Mouse (Mus musculus): Measurements from ENCODE around the gene Olfr1291-ps1. TPM values are rescaled to one million over a fixed set of nuclear protein-coding genes. Genes with fewer than 3 reads are reported as not detected.

Gene Olfr1291-ps1
- polyA plus RNA-seq (2015; fragmentation: Nextera tagmentation; extraction: Ambion mirVana): not detected in 2 replicates

GRCm38 (mm10) chr2:111496880-111497279 lies at the start of gene Olfr1291-ps1:
Olfr1291-ps1 (plus strand) TSS chr2:111497180.
- no peak for DNase-seq (ENCODE audit: low spot score)

GRCm38 (mm10) chr2:111448842-111449241 lies 48.1 kb upstream of the Olfr1291-ps1 start, which contains the start of gene Olfr1287:
Olfr1287 (plus strand) TSS chr2:111449142.
- no peak for DNase-seq (ENCODE audit: low spot score)

GRCm38 (mm10) chr2:111473801-111474200 lies 23.2 kb upstream of the Olfr1291-ps1 start, which contains the start of gene Olfr1288:
Olfr1288 (plus strand) TSS chr2:111474101.
- no peak for DNase-seq (ENCODE audit: low spot score)

- no peak for DNase-seq (ENCODE audit: low spot score)
Measured at GRCm38 (mm10) chr2:111480519-111480918, 16.5 kb upstream of the Olfr1291-ps1 start, which contains the start of gene Olfr1289. Olfr1289 (plus strand) TSS chr2:111480819.

GRCm38 (mm10) chr2:111493729-111494128 lies 3.3 kb upstream of the Olfr1291-ps1 start, which contains the start of gene Olfr1290:
Olfr1290 (minus strand) TSS chr2:111493829.
- DNase-seq (ENCODE audit: low spot score): no peak

DNA sequence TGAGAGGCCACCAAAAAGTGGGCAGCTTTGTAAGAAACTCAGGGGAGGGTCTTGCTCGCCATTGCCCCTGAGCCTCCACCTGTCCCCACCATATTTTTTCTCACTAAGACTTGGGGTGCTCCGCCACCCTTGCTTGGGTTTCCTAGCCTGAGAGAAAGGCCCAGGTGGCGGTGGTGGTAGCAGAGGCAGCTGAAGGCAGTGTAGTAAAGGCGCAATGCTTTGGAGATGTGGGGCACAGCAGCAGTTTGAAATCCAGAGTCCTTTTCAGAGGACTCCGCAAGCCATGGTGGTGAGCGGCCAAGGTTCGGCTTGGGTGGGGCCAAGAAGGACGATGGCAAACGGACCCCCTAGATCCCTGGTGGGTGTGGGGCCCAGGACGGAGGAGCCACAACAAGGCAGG lies 20.5 kb downstream of the Olfr1291-ps1 start:
- no peak for DNase-seq (ENCODE audit: low spot score)

DNA sequence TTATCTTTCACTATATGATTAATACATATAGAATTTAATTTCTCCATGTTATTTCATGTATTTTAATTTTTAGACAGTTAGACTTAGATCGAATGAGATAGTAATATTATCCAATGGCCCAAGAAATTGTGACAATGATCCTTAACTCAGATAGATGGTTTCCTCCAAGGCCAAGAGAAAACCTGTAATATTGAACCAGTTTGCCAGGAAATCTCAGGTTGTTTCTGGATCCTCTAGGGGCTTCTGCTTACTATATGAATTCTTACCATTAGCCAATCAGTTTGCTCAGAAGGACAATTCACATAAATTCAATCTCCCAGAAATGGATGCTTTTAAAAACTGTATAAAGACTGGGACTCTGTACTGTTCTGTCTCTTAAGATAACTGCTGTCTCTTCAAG lies 27.9 kb downstream of the Olfr1291-ps1 start, which contains the start of gene Olfr1293-ps:
Gene Olfr1293-ps, plus strand, starts transcription at position 301 of the 400 bp plus-strand sequence.
- no peak for DNase-seq (ENCODE audit: low spot score)

- no peak for DNase-seq (ENCODE audit: low spot score)
Measured at GRCm38 (mm10) chr2:111540191-111540590, 43.2 kb downstream of the Olfr1291-ps1 start, which contains the start of gene Olfr1294. Olfr1294 (minus strand) TSS chr2:111540291.

Other genes with a start within 250 kb of the Olfr1291-ps1 start
- not detected in 2 replicates for gene Olfr1276, start 242.7 kb upstream of the Olfr1291-ps1 start, polyA plus RNA-seq (2015; fragmentation: Nextera tagmentation; extraction: Ambion mirVana)
- not detected in 2 replicates for gene Olfr1277, start 223.1 kb upstream of the Olfr1291-ps1 start, polyA plus RNA-seq (2015; fragmentation: Nextera tagmentation; extraction: Ambion mirVana)
- not detected in 2 replicates for gene Olfr1278, start 207.0 kb upstream of the Olfr1291-ps1 start, polyA plus RNA-seq (2015; fragmentation: Nextera tagmentation; extraction: Ambion mirVana)
- not detected in 2 replicates for gene Olfr1279, start 196.5 kb upstream of the Olfr1291-ps1 start, polyA plus RNA-seq (2015; fragmentation: Nextera tagmentation; extraction: Ambion mirVana)
- not detected in 2 replicates for gene Olfr1280, start 183.2 kb upstream of the Olfr1291-ps1 start, polyA plus RNA-seq (2015; fragmentation: Nextera tagmentation; extraction: Ambion mirVana)
- not detected in 2 replicates for gene Olfr1281, start 170.7 kb upstream of the Olfr1291-ps1 start, polyA plus RNA-seq (2015; fragmentation: Nextera tagmentation; extraction: Ambion mirVana)
- not detected in 2 replicates for gene Olfr1282, start 161.1 kb upstream of the Olfr1291-ps1 start, polyA plus RNA-seq (2015; fragmentation: Nextera tagmentation; extraction: Ambion mirVana)
- gene Olfr1283, start 130.4 kb upstream of the Olfr1291-ps1 start, polyA plus RNA-seq (2015; fragmentation: Nextera tagmentation; extraction: Ambion mirVana): not detected in 2 replicates
- gene Olfr1284, start 121.7 kb upstream of the Olfr1291-ps1 start, polyA plus RNA-seq (2015; fragmentation: Nextera tagmentation; extraction: Ambion mirVana): not detected in 2 replicates
- gene Olfr1286, start 74.1 kb upstream of the Olfr1291-ps1 start, polyA plus RNA-seq (2015; fragmentation: Nextera tagmentation; extraction: Ambion mirVana): not detected in 2 replicates
- gene Olfr1287, start 48.0 kb upstream of the Olfr1291-ps1 start, polyA plus RNA-seq (2015; fragmentation: Nextera tagmentation; extraction: Ambion mirVana): not detected in 2 replicates
- gene Olfr1288, start 23.1 kb upstream of the Olfr1291-ps1 start, polyA plus RNA-seq (2015; fragmentation: Nextera tagmentation; extraction: Ambion mirVana): not detected in 2 replicates
- not detected in 2 replicates for gene Olfr1289, start 16.4 kb upstream of the Olfr1291-ps1 start, polyA plus RNA-seq (2015; fragmentation: Nextera tagmentation; extraction: Ambion mirVana)
- gene Olfr1290, start 3.4 kb upstream of the Olfr1291-ps1 start, polyA plus RNA-seq (2015; fragmentation: Nextera tagmentation; extraction: Ambion mirVana): not detected in 2 replicates
- not detected in 2 replicates for gene Olfr1293-ps, start 28.0 kb downstream of the Olfr1291-ps1 start, polyA plus RNA-seq (2015; fragmentation: Nextera tagmentation; extraction: Ambion mirVana)
- gene Olfr1294, start 43.1 kb downstream of the Olfr1291-ps1 start, polyA plus RNA-seq (2015; fragmentation: Nextera tagmentation; extraction: Ambion mirVana): not detected in 2 replicates
- not detected in 2 replicates for gene Olfr1295, start 72.5 kb downstream of the Olfr1291-ps1 start, polyA plus RNA-seq (2015; fragmentation: Nextera tagmentation; extraction: Ambion mirVana)
- gene Olfr1297, start 129.3 kb downstream of the Olfr1291-ps1 start, polyA plus RNA-seq (2015; fragmentation: Nextera tagmentation; extraction: Ambion mirVana): not detected in 2 replicates
- gene Olfr1298, start 152.0 kb downstream of the Olfr1291-ps1 start, polyA plus RNA-seq (2015; fragmentation: Nextera tagmentation; extraction: Ambion mirVana): not detected in 2 replicates
- gene Olfr1299, start 164.2 kb downstream of the Olfr1291-ps1 start, polyA plus RNA-seq (2015; fragmentation: Nextera tagmentation; extraction: Ambion mirVana): not detected in 2 replicates

Measured in thymus, postnatal 0 days (tissue).